Mouse (Mus musculus): ENCODE results near the gene 1700102P08Rik.

GRCm38 (mm10) chr9:108404451-108404850, 11.8 kb downstream of the 1700102P08Rik start:
- no peak for TF ChIP-seq CTCF (IDR thresholded peaks at IDR 0.05; ENCODE audit: borderline replicate concordance, control insufficient read depth, extremely low read depth, insufficient read depth, low read length, poor library complexity)
- TF ChIP-seq POLR2A (IDR thresholded peaks at IDR 0.05; ENCODE audit: control insufficient read depth, extremely low read depth, insufficient read depth, low read length, poor library complexity), result no peak
